Mouse (Mus musculus): ENCODE data around the gene Chd3.

Chd3 gene

DNA sequence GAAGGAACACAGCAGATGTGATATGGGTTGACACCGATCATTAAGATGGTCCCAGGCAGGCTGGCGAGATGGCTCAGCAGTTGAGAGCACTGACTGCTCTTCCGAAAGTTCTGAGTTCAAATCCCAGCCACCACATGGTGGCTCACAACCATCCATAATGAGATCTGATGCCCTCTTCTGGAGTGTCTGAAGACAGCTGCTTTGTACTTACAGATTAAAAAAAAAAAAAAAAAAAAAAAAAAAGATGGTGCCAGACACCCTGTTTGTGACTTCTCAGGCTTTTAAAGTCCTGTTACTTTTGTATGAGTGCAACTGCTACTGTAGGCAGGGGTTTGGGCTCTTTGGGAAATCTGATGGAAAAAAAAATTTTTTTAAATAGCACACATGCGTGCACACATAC, 19.5 kb upstream of the Chd3 start:
- DNase-seq = no peak

- DNase-seq = no peak
These were observed 17.6 kb upstream of the Chd3 start for GRCm38 (mm10) chr11:69386758-69387157.

- DNase-seq = peak; percentile 89 to 91
These were observed 15.8 kb upstream of the Chd3 start for GRCm38 (mm10) chr11:69384979-69385378.

DNA sequence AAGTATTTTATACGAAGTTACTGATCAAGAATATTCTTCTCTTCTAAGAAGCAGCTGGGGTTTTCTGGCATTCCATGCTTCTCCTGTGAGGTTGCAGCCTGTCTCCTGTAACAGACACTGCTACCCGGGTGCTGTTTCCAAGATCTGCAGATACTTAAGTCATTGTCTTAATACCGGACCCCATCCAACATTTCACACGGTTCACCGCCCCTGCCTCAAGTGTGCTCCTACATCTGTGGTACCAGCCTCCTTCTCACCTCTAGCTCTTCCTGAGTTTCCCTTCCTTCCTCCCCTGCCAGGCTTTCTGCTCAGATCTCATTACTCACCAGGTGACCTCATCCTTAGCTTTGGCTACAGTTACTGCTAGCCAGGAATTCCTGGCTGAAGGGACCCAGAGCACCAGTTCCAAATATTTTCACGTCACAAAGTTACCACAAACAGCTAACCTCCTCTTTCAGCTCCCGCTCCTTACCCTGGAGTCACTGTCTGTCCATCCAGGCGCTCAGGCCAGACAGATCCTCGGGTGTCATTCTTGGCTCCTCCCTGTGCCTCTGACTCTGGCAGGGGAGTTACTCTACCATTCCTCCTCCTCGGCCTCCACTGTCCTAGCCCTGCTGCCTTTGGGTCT, 13.4 kb upstream of the Chd3 start:
- DNase-seq = peak in 1 of 2 experiments; percentile 28

DNA sequence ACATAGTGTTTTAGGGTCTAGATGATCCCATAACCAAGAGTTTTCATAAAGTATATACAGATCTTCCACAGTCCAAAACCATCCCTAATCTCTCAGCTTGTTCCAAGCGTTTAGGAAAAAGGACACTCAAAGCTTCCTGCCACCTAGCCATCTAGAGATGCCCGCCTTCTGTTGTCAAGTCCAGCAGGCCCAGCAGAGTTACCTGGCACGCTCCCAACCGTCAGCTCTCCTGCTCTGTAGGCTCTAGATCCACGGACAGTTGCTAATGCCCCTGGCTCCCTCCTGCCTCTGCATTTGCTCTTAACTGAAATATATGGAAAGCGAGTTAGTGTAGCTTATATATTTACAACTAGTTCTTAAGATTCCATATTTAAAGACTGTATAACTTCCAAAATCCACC, 12.2 kb upstream of the Chd3 start:
- peak in 1 of 2 experiments; percentile 49 for DNase-seq

DNA sequence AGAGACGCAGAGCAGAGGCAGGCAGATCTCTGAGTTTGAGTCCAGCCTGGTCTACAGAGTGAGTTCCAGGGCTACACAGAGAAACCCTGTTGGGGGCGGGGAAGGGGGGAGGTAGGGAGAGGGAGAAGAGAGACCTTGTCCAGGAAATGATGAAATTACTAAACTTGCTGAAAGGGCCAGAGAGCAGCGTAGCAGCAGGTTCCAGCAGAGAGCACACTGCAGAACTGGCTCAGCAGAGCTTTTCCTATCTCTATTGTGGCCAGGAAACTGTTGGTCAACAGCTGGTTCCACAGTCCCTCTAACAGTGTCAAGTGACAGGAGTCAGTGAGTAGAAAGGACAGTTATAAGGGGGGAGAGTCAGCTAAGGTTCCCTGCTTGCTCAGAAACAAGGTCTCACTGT, 10.4 kb upstream of the Chd3 start:
- no peak for DNase-seq

- DNase-seq = peak; percentile 77 to 84
These were observed 8.6 kb upstream of the Chd3 start for GRCm38 (mm10) chr11:69377766-69378165.

GRCm38 (mm10) chr11:69375646-69376045, 6.4 kb upstream of the Chd3 start:
- DNase-seq = no peak

- DNase-seq = no peak
These were observed 4.2 kb upstream of the Chd3 start for GRCm38 (mm10) chr11:69373223-69373965.

GRCm38 (mm10) chr11:69372780-69373170, 3.6 kb upstream of the Chd3 start:
- no peak for DNase-seq

- DNase-seq = peak in 1 of 2 experiments; percentile 33
These were observed 3.0 kb upstream of the Chd3 start for GRCm38 (mm10) chr11:69372056-69372779.

DNA sequence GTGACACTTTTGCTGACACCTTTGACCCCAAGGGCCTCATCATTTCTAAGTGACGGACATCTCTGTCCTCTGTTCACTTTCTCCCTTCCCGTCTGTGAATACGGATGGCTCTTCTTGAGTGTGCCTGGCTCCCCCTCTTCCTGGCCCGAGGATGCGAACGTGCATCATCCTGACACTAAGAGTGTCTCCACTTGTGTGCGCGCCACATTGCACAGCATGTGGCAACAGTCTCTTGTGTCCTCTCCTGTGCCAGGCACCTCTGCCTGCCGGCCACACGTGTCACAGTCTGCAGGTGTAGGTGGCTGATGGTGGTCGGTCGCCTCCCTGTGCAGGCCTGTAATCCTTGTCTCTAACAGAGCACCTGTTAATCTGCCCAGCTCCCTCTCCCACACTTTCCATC, 2.4 kb upstream of the Chd3 start:
- no peak for DNase-seq

- no peak for DNase-seq
These were observed 1.6 kb upstream of the Chd3 start for GRCm38 (mm10) chr11:69370817-69371215.

GRCm38 (mm10) chr11:69369990-69370816, 997 bp upstream of the Chd3 start:
- no peak for DNase-seq

DNA sequence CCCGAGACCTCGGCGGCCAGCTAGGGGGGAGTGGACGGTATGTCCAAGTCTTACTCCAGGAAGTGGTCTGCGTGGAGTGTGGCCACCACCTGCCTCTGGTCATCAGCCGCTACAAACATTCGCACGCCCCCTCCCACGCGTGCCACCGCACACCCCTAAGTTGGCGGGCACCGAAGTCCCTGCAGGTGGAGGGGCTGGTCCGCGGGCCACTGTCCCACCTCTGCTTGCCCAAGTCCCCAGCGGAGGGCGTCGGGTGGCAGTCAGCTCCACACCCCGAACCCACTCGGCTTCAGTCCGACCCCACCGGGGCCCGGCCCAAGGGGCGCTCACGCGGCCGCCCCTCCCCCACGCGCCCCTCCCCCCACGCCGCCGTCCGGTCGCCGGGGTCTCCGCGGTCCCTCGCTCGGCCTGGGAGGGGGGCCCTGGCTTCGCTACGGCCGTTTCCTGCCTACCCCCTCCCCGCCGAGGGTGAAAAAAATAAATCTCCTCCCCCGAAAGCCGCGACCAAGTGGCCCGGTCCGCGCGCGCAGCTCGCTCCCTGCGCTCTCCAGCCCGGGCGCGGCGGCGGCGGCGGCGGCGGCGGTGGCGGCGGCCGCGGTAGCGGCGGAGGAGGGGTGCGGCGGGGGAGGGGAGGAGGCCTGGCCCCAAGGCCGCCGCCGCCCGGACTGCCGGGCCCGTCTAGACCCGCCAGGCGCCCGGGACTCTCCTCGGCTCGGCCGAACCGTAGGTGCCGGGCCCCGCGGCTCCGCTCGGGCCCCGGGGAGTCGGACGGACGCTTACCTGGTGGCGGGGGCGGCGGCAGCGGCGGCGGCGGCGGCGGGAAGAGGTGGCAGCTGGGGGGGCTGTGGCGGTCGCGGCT, 621 bp downstream of the Chd3 start:
- DNase-seq = peak in 1 of 2 experiments; percentile 38

- peak in 1 of 2 experiments; percentile 44 for DNase-seq
These were observed 1.4 kb downstream of the Chd3 start for GRCm38 (mm10) chr11:69367616-69368355.

GRCm38 (mm10) chr11:69366855-69367615, 2.2 kb downstream of the Chd3 start:
- DNase-seq = peak in 1 of 2 experiments; percentile 51

DNA sequence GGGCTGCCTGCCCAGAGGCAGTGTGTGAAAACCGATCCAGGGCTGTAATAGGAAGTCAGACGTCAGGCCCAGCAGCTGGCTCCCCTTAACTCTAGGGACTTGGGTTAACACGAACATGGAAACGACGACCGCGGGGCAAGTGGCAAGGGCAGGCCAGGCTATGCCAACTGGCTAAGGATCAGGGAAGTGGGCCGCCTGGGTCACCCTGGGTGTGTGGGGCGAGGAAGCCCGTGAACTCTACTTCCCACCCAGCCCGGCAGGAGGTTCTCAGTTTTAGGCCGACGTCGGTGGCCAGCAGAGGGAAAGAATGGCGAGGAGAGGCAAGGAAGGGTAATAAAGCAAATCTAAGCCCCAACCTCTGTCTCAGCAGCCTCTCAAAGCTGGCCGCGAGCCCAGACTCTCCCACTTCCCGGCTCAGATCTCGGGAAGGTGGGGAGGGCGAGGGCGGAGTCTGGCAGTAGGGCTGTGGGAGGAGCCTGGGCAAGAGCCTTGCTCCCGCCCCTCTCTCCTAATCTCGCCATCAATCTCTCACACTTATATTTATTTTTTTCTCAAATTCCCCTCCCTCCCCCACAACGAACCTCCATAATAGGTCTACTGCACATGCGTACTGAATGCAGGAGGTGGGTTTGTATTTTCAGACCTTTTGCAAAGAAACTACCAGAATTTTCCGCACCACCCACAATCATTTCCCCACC, 2.9 kb downstream of the Chd3 start:
- peak; percentile 97 for DNase-seq

GRCm38 (mm10) chr11:69365722-69366121, 3.5 kb downstream of the Chd3 start:
- no peak for DNase-seq

GRCm38 (mm10) chr11:69364910-69365309, 4.3 kb downstream of the Chd3 start:
- DNase-seq = peak; percentile 98 to 99
